Mouse (Mus musculus): Measurements from ENCODE around the gene Cpa3. TPM values are rescaled to one million over a fixed set of nuclear protein-coding genes. Genes with fewer than 3 reads are reported as not detected.

Gene Cpa3
- polyA plus RNA-seq (2017; shearing (Covaris generic)), result 0.37 TPM

GRCm38 (mm10) chr3:20242050-20242449 lies at the start of gene Cpa3:
Gene Cpa3, minus strand, starts transcription at chr3:20242181.

GRCm38 (mm10) chr3:20275633-20276032 lies 33.7 kb upstream of the Cpa3 start, which contains the start of gene Cpb1:
Gene Cpb1, minus strand, starts transcription at chr3:20275733.

Other genes starting within 250 kb of the Cpa3 start
- gene Hps3, start 206.9 kb downstream of the Cpa3 start, polyA plus RNA-seq (2017; shearing (Covaris generic)), result 37.7 TPM
- 79.3 TPM for gene Hltf, start 184.4 kb downstream of the Cpa3 start, polyA plus RNA-seq (2017; shearing (Covaris generic))
- 60.5 TPM for gene Gyg, start 86.9 kb downstream of the Cpa3 start, polyA plus RNA-seq (2017; shearing (Covaris generic))
- not detected for gene Cpb1, start 33.6 kb upstream of the Cpa3 start, polyA plus RNA-seq (2017; shearing (Covaris generic))
- gene Agtr1b, start 125.0 kb upstream of the Cpa3 start, polyA plus RNA-seq (2017; shearing (Covaris generic)), result not detected

All from CD4-positive, CD25-positive, alpha-beta regulatory T cell, adult 9 weeks (primary cell).